Mouse (Mus musculus) liver, embryonic 15.5 days (tissue): Measurements from ENCODE around the gene Gtpbp2. TPM values are rescaled to one million over a fixed set of nuclear protein-coding genes. Genes with fewer than 3 reads are reported as not detected.

Experiments
- ATAC-seq: fragments of 200-750 bp; cut with Nextera tagmentation; 2 replicates; pipeline ENCODE4 v1.8.0; 2017; ENCODE audit warnings: moderate number of reproducible peaks, mild to moderate bottlenecking, moderate library complexity; ENCODE audit not compliant: insufficient read depth
- H3K27ac ChIP-seq: fragments of 300-500 bp; sonication (generic); replicated peaks from 2 replicates; pipeline ENCODE4 v1.5.1; 2015; ENCODE audit warnings: mild to moderate bottlenecking, inconsistent platforms
- H3K27me3 ChIP-seq: fragments of 300-500 bp; sonication (generic); 2 replicates; pipeline ENCODE4 v1.6.1; 2015; ENCODE audit warnings: mild to moderate bottlenecking, inconsistent platforms
- H3K36me3 ChIP-seq: fragments of 300-500 bp; sonication (generic); replicated peaks from 2 replicates; pipeline ENCODE4 v1.6.1; 2015; ENCODE audit warnings: moderate library complexity, mild to moderate bottlenecking, inconsistent platforms
- H3K4me1 ChIP-seq: fragments of 300-500 bp; sonication (generic); replicated peaks from 2 replicates; pipeline ENCODE4 v1.6.1; 2015; ENCODE audit warnings: inconsistent platforms
- H3K4me2 ChIP-seq: fragments of 300-500 bp; sonication (generic); 2 replicates; pipeline ENCODE4 v1.6.1; 2015; ENCODE audit warnings: moderate library complexity, mild to moderate bottlenecking, inconsistent platforms
- H3K4me3 ChIP-seq: fragments of 300-500 bp; sonication (generic); replicated peaks from 2 replicates; pipeline ENCODE4 v1.5.1; 2015; ENCODE audit warnings: mild to moderate bottlenecking, inconsistent platforms
- H3K9ac ChIP-seq: fragments of 300-500 bp; sonication (generic); 2 replicates; pipeline ENCODE4 v1.6.1; 2015; ENCODE audit warnings: moderate library complexity, mild to moderate bottlenecking, inconsistent platforms
- H3K9me3 ChIP-seq: fragments of 300-500 bp; sonication (generic); replicated peaks from 2 replicates; pipeline ENCODE4 v1.6.1; 2016; ENCODE audit warnings: inconsistent platforms
- WGBS: fragments of 180-500 bp; shearing (Covaris S2); methylation state at CpG from one replicate; pipeline ENCODE4 v1.1.7; 2015; ENCODE audit warnings: mixed read lengths; ENCODE audit not compliant: insufficient replicate concordance; 5-methylcytosine and 5-hydroxymethylcytosine counted together
- polyA plus RNA-seq: library from polyadenylated mRNA; unstranded; fragments of >200 nt; fragmentation: Nextera tagmentation; extraction: Ambion mirVana; gene quantifications from 2 replicates; pipeline ENCODE4 v1.2.1, GENCODE M21; 2015

The Gtpbp2 gene
- polyA plus RNA-seq, 1 experiment from 2014 or later: 33.2 TPM

- Histone ChIP-seq H3K36me3 (peaks cover 9% of the 10 kb centered on the region; the same call in 1 of the 2 replicates), H3K9me3 (no peaks in the 10 kb centered on the region), H3K9ac (peak overlapping the region; percentile 40), H3K4me1 (peaks cover 64% of the 10 kb centered on the region), H3K4me2 (peak overlapping the region; percentile 66), H3K27me3 (no peaks in the 10 kb centered on the region), H3K27ac (peak overlapping the region; percentile 94), H3K4me3 (peak overlapping the region; percentile 36)
- WGBS: 40% methylated on average over 5 of the region's 5 CpGs
- peak; percentile 51 for ATAC-seq
Observed at GRCm38 (mm10) chr17:46156680-46157079, 4.2 kb upstream of the Gtpbp2 start.

GRCm38 (mm10) chr17:46157131-46157530 lies 3.7 kb upstream of the Gtpbp2 start:
- no peaks in the 10 kb centered on the region for H3K27me3 ChIP-seq
- peaks cover 64% of the 10 kb centered on the region for H3K4me1 ChIP-seq
- peak overlapping the region; percentile 94 for H3K27ac ChIP-seq
- ATAC-seq: no peak
- peaks cover 9% of the 10 kb centered on the region; the same call in 1 of the 2 replicates for H3K36me3 ChIP-seq
- peak overlapping the region; percentile 40 for H3K9ac ChIP-seq
- peak overlapping the region; percentile 66 for H3K4me2 ChIP-seq
- peak overlapping the region; percentile 36 for H3K4me3 ChIP-seq
- 91% methylated on average over 8 of the region's 8 CpGs for WGBS
- H3K9me3 ChIP-seq: no peaks in the 10 kb centered on the region

GRCm38 (mm10) chr17:46159236-46159635 lies 1.6 kb upstream of the Gtpbp2 start:
- WGBS: 14% methylated on average over 2 of the region's 2 CpGs
- H3K4me2 ChIP-seq: peak overlapping the region; percentile 78
- H3K27ac ChIP-seq: peak overlapping the region; percentile 99
- ATAC-seq: peak; percentile 50
- H3K4me3 ChIP-seq: peak overlapping the region; percentile 80
- peaks cover 26% of the 10 kb centered on the region for H3K36me3 ChIP-seq
- H3K27me3 ChIP-seq: no peaks in the 10 kb centered on the region
- no peaks in the 10 kb centered on the region for H3K9me3 ChIP-seq
- peak overlapping the region; percentile 86 for H3K9ac ChIP-seq
- H3K4me1 ChIP-seq: peaks cover 68% of the 10 kb centered on the region

- Histone ChIP-seq H3K4me1 (peaks cover 65% of the 10 kb centered on the region), H3K27me3 (no peaks in the 10 kb centered on the region), H3K9ac (peak overlapping the region; percentile 86), H3K27ac (peak overlapping the region; percentile 99), H3K36me3 (peaks cover 35% of the 10 kb centered on the region), H3K4me3 (peak overlapping the region; percentile 80), H3K9me3 (no peaks in the 10 kb centered on the region), H3K4me2 (peak overlapping the region; percentile 78)
- peak; percentile 64 for ATAC-seq
- WGBS: under 1% methylated on average over 16 of the region's 16 CpGs
Observed at GRCm38 (mm10) chr17:46160090-46160662, 656 bp upstream of the Gtpbp2 start.

- peak overlapping the region; percentile 86 for H3K9ac ChIP-seq
- H3K4me2 ChIP-seq: peak overlapping the region; percentile 80
- no peaks in the 10 kb centered on the region for H3K9me3 ChIP-seq
- no peak for ATAC-seq
- H3K4me3 ChIP-seq: peak overlapping the region; percentile 80
- H3K27me3 ChIP-seq: no peaks in the 10 kb centered on the region
- WGBS: 0% methylated on average over 19 of the region's 19 CpGs
- H3K36me3 ChIP-seq: peaks cover 45% of the 10 kb centered on the region
- peaks cover 56% of the 10 kb centered on the region for H3K4me1 ChIP-seq
- H3K27ac ChIP-seq: peak overlapping the region; percentile 79
Observed at GRCm38 (mm10) chr17:46161179-46161578, 347 bp downstream of the Gtpbp2 start.

- Histone ChIP-seq H3K36me3 (peaks cover 51% of the 10 kb centered on the region), H3K4me3 (peak overlapping the region; percentile 80), H3K27ac (peak overlapping the region; percentile 79), H3K9ac (peak overlapping the region; percentile 86), H3K9me3 (no peaks in the 10 kb centered on the region), H3K27me3 (no peaks in the 10 kb centered on the region), H3K4me1 (peaks cover 53% of the 10 kb centered on the region), H3K4me2 (peak overlapping the region; percentile 80)
- WGBS: 43% methylated on average over 9 of the region's 9 CpGs
- no peak for ATAC-seq
Observed at GRCm38 (mm10) chr17:46161710-46162109, 878 bp downstream of the Gtpbp2 start.

GRCm38 (mm10) chr17:46162551-46162950 lies 1.7 kb downstream of the Gtpbp2 start:
- no peak for ATAC-seq
- 61% methylated on average over 7 of the region's 7 CpGs for WGBS
- Histone ChIP-seq H3K36me3 (peaks cover 59% of the 10 kb centered on the region), H3K27ac (peak overlapping the region; percentile 79), H3K9ac (peak overlapping the region; percentile 86; the same call in 1 of the 2 replicates), H3K9me3 (no peaks in the 10 kb centered on the region), H3K27me3 (no peaks in the 10 kb centered on the region), H3K4me2 (peak overlapping the region; percentile 80), H3K4me3 (peak overlapping the region; percentile 80), H3K4me1 (peaks cover 45% of the 10 kb centered on the region)

- no peak for ATAC-seq
- Histone ChIP-seq H3K9me3 (no peaks in the 10 kb centered on the region), H3K27me3 (no peaks in the 10 kb centered on the region), H3K4me2 (peak overlapping the region; percentile 80), H3K27ac (peak overlapping the region; percentile 79), H3K9ac (peak overlapping the region; percentile 86), H3K4me1 (peaks cover 45% of the 10 kb centered on the region), H3K4me3 (peak overlapping the region; percentile 80), H3K36me3 (peaks cover 63% of the 10 kb centered on the region)
- WGBS: 25% methylated on average over 9 of the region's 9 CpGs
Observed at GRCm38 (mm10) chr17:46162951-46163421, 2.2 kb downstream of the Gtpbp2 start.

GRCm38 (mm10) chr17:46164301-46164700 lies 3.5 kb downstream of the Gtpbp2 start:
- Histone ChIP-seq H3K4me2 (no peak overlapping the region), H3K4me3 (no peak overlapping the region), H3K27me3 (no peaks in the 10 kb centered on the region), H3K36me3 (peaks cover 77% of the 10 kb centered on the region), H3K9me3 (no peaks in the 10 kb centered on the region), H3K4me1 (peaks cover 45% of the 10 kb centered on the region), H3K9ac (no peak overlapping the region), H3K27ac (no peak overlapping the region)
- 87% methylated on average over 8 of the region's 8 CpGs for WGBS
- ATAC-seq: no peak

- no peak for ATAC-seq
- Histone ChIP-seq H3K36me3 (peaks cover 81% of the 10 kb centered on the region), H3K27ac (no peak overlapping the region), H3K9ac (no peak overlapping the region), H3K4me1 (peaks cover 45% of the 10 kb centered on the region), H3K4me2 (no peak overlapping the region), H3K4me3 (no peak overlapping the region), H3K9me3 (no peaks in the 10 kb centered on the region), H3K27me3 (no peaks in the 10 kb centered on the region)
- WGBS: 87% methylated on average over 10 of the region's 10 CpGs
Observed at GRCm38 (mm10) chr17:46164791-46165190, 4.0 kb downstream of the Gtpbp2 start.

- Histone ChIP-seq H3K9me3 (no peaks in the 10 kb centered on the region), H3K27ac (no peak overlapping the region), H3K9ac (no peak overlapping the region), H3K4me3 (no peak overlapping the region), H3K36me3 (peaks cover 88% of the 10 kb centered on the region), H3K27me3 (no peaks in the 10 kb centered on the region), H3K4me1 (peaks cover 45% of the 10 kb centered on the region), H3K4me2 (no peak overlapping the region)
- WGBS: 90% methylated on average over 12 of the region's 12 CpGs
- no peak for ATAC-seq
Observed at GRCm38 (mm10) chr17:46165460-46165859, 4.6 kb downstream of the Gtpbp2 start.
